Mouse (Mus musculus) midbrain, embryonic 12.5 days (tissue): Measurements from ENCODE around the gene Snx11. TPM values are rescaled to one million over a fixed set of nuclear protein-coding genes. Genes with fewer than 3 reads are reported as not detected.

Experiments used
- ATAC-seq: fragments of 200-750 bp; cut with Nextera tagmentation; 2 replicates; pipeline ENCODE4 v1.8.0; 2017; ENCODE audit warnings: low read depth, moderate TSS enrichment, moderate library complexity; ENCODE audit not compliant: low FRiP score
- H3K27ac ChIP-seq: fragments of 300-500 bp; sonication (generic); replicated peaks from 2 replicates; pipeline ENCODE4 v1.5.1; 2016; ENCODE audit warnings: mild to moderate bottlenecking
- H3K27me3 ChIP-seq: fragments of 300-500 bp; sonication (generic); 2 replicates; pipeline ENCODE4 v1.6.1; 2016; ENCODE audit warnings: mild to moderate bottlenecking
- H3K36me3 ChIP-seq: fragments of 300-500 bp; sonication (generic); 2 replicates; pipeline ENCODE4 v1.6.1; 2016
- H3K4me1 ChIP-seq: fragments of 300-500 bp; sonication (generic); 2 replicates; pipeline ENCODE4 v1.6.1; 2016
- H3K4me2 ChIP-seq: fragments of 300-500 bp; sonication (generic); replicated peaks from 2 replicates; pipeline ENCODE4 v1.6.1; 2016; ENCODE audit warnings: mild to moderate bottlenecking, moderate library complexity
- H3K4me3 ChIP-seq: fragments of 300-500 bp; sonication (generic); 2 replicates; pipeline ENCODE4 v1.5.1; 2016; ENCODE audit warnings: mild to moderate bottlenecking
- H3K9ac ChIP-seq: fragments of 300-500 bp; sonication (generic); replicated peaks from 2 replicates; pipeline ENCODE4 v1.6.1; 2016; ENCODE audit warnings: mild to moderate bottlenecking, moderate library complexity
- H3K9me3 ChIP-seq: fragments of 300-500 bp; sonication (generic); 2 replicates; pipeline ENCODE4 v1.6.1; 2016; ENCODE audit warnings: mild to moderate bottlenecking
- WGBS: fragments of 180-500 bp; shearing (Covaris S2); methylation state at CpG from one replicate; pipeline ENCODE4 v1.1.7; 2016; 5-methylcytosine and 5-hydroxymethylcytosine counted together
- polyA plus RNA-seq: library from polyadenylated mRNA; unstranded; fragments of >200 nt; fragmentation: Nextera tagmentation; extraction: Ambion mirVana; gene quantifications from 2 replicates; pipeline ENCODE4 v1.2.1, GENCODE M21; 2016

Gene Snx11
- polyA plus RNA-seq, 1 experiment from 2014 or later: 40.1 TPM

DNA sequence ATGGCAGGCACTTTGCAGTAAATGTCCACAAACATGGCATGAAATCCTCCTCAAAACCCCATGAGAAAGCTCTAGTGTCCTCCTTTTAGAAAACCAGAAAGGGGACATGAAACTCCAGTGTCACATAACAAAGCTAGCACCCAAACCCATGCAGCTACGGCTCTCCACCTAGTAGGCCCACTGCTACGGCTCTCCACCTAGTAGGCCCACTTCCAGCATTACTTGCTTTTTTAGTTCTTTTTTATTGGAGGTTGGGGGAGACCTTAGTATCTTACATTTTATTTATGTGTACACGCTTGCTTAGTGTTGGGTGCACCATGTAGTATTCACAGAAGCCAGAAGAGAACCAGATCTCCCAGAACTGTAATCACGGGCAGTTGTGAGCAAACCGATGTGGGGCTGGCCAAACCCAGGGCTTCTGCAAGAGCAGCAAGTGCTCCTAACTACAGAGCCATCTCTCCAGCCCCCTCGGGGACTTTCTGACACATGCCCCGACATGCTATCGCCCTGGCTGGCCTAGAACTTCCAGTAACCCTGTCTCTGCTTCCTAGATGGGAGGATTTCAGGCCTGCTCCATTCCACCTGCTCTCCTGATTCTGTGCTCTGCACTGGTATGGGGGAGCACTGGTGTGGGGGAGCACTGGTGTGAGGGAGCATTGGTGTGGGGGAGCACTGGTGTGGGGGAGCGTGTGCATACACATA, 5.9 kb downstream of the Snx11 start:
- peaks cover 58% of the 10 kb centered on the region for H3K36me3 ChIP-seq

DNA sequence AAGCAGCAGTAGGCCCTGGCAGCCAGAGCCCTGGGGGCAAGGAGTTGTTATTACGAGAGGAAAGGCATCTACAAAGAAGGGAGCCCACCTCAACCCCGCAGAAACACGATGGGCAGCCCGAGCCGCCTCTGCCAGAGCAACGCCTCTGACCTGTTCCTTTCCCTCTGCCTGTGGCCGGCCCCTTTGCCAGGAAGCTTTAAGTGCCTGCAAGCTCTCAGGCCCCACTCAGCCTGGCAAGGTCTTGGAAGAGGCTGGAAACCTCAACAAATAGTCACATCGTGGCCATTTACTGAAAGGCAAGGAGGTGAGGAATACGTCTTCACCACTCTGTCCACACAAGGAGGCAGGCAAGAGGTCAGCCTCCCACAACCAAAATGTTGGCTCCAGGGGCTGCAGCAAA, 9.1 kb downstream of the Snx11 start:
- peak overlapping the region; percentile 21 for H3K9ac ChIP-seq
- H3K4me3 ChIP-seq: no peak overlapping the region
- H3K27me3 ChIP-seq: no peaks in the 10 kb centered on the region
- H3K36me3 ChIP-seq: peaks cover 53% of the 10 kb centered on the region
- 74% methylated on average over 9 of the region's 9 CpGs for WGBS
- peak overlapping the region; percentile 83 for H3K27ac ChIP-seq
- no peak overlapping the region for H3K4me2 ChIP-seq
- H3K9me3 ChIP-seq: no peaks in the 10 kb centered on the region
- H3K4me1 ChIP-seq: peaks cover 46% of the 10 kb centered on the region
- ATAC-seq: no peak

More for the DNA sequence above, 5.9 kb downstream of the Snx11 start:
- Histone ChIP-seq H3K27ac (no peak overlapping the region), H3K9me3 (no peaks in the 10 kb centered on the region), H3K9ac (no peak overlapping the region), H3K4me1 (peaks cover 30% of the 10 kb centered on the region), H3K4me3 (no peak overlapping the region), H3K4me2 (no peak overlapping the region), H3K27me3 (no peaks in the 10 kb centered on the region)
- ATAC-seq: no peak
- WGBS: 93% methylated on average over 9 of the region's 9 CpGs

DNA sequence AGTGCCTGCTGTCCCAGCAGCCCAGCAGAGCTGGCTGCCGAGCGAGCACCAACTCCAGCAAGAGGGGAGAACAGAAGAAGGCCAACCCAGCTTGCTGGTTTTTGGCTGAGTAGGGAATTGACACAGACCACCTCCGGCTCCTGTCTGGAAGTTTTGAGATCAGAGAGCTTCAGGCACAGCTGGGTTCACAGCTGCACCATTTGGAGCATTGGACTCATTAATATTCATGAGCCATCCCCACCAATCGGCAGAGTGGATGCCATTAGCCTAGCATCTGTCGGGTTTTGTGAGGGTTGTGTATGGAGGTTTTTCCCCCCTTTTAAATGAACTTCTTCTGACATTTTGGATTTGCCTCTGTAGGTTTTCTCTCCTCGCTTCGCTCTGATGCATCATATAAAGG, 10.3 kb downstream of the Snx11 start:
- Histone ChIP-seq H3K9ac (0 out of 2 replicates have a peak overlapping the region, but pooled peaks have one; percentile 20), H3K27me3 (no peaks in the 10 kb centered on the region), H3K36me3 (peaks cover 42% of the 10 kb centered on the region), H3K9me3 (no peaks in the 10 kb centered on the region), H3K4me3 (no peak overlapping the region), H3K4me2 (peak overlapping the region; percentile 23), H3K27ac (peak overlapping the region; percentile 83), H3K4me1 (peaks cover 50% of the 10 kb centered on the region)
- ATAC-seq: peak; percentile 60
- 13% methylated on average over 7 of the region's 7 CpGs for WGBS

DNA sequence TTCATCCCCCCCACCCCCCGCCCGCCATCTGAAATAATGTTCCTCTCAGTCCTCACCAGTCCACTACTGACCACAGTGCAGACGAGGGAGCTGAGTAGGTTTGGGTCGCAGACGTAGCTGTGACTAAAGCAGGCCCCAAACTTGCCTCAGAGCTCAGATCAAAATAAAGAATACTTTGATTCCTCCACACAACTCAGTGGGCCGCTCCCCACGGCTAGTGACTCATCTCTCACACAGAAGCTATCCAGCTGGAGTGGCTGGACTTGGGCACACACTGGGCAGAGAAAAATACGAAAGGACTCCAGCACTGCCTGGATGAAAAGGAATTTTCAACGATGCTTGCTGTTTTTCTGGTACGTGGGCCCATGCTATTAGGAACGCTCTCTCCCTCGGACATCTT, 10.8 kb downstream of the Snx11 start:
- Histone ChIP-seq H3K27me3 (no peaks in the 10 kb centered on the region), H3K4me2 (peak overlapping the region; percentile 23), H3K4me3 (no peak overlapping the region), H3K9me3 (no peaks in the 10 kb centered on the region), H3K9ac (no peak overlapping the region), H3K27ac (peak overlapping the region; percentile 83), H3K36me3 (peaks cover 37% of the 10 kb centered on the region), H3K4me1 (peaks cover 50% of the 10 kb centered on the region)
- no peak for ATAC-seq
- whole genome bisulfite sequencing: 76% methylated on average over 12 of the region's 12 CpGs

DNA sequence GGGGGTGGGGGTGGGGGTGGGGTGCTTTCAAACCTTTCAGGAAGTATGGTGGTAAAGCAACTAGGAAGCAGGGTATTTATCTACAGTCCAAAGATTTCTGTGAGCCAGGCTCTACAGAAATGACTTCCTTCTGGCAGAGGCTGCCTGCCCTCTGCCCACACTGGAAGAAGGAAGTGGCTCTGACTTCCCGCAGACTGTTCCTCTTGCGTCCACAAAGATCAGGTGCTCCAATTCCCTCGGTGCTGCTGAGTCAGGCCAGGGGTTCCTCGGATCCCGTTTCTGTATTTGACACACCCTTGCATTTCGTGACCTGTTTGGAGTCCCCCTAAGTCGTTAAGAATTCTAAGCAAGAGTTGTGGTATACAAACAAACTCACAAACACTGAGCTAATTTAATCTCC, 11.7 kb downstream of the Snx11 start:
- Histone ChIP-seq H3K27ac (no peak overlapping the region), H3K4me1 (peaks cover 50% of the 10 kb centered on the region)
- 79% methylated on average over 7 of the region's 7 CpGs for WGBS

DNA sequence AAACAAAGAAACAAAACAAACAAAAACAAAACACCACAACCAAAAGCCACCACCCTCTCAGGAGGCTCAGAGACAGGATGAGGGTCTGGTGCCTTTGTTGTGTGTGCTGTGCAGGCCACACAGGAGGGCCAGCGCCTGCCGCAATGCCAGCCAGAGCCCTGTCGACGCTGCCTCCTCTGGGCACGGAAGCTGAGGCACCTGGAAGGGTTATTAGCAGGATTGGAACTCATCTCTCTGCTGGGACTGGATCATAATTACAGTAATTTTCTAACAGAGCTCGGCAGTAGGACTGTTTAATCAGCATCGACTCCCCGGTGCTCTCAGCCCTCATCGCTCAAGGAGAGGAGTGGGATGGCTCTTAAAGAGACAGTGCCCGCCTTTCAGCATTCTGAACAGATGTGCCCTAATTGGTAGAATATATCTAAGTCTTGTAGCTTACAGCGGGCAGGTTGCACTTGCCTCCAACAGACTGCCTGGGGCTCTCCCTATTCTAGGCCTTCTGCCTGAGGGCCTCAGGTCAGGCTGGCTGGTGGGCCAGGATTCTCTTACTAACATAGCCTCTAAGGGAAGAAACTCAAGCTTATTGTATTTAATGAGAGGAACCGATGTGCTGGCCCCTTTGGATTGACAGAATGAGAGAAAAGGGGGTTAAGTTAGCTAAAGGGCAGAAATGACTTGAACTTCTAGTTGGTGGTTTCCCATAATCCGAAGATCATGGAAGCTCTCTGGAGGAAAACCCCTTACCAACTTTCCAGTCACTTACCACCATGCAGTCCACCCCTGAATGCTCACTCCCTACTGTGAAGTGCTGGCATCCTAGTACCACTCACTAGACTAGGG, 12.6 kb downstream of the Snx11 start:
- H3K36me3 ChIP-seq: peaks cover 18% of the 10 kb centered on the region
- H3K27ac ChIP-seq: peak overlapping the region; percentile 60
- H3K9ac ChIP-seq: peak overlapping the region; percentile 39; the same call in 1 of the 2 replicates
- no peak for ATAC-seq
- peak overlapping the region; percentile 26; the same call in 1 of the 2 replicates for H3K4me2 ChIP-seq
- peaks cover 50% of the 10 kb centered on the region for H3K4me1 ChIP-seq
- H3K27me3 ChIP-seq: no peaks in the 10 kb centered on the region
- 29% methylated on average over 13 of the region's 13 CpGs for WGBS
- no peaks in the 10 kb centered on the region for H3K9me3 ChIP-seq
- H3K4me3 ChIP-seq: no peak overlapping the region

More for the DNA sequence above, 11.7 kb downstream of the Snx11 start:
- no peak overlapping the region for H3K4me2 ChIP-seq
- H3K9ac ChIP-seq: no peak overlapping the region
- no peak for ATAC-seq
- no peaks in the 10 kb centered on the region for H3K27me3 ChIP-seq
- no peaks in the 10 kb centered on the region for H3K9me3 ChIP-seq
- H3K4me3 ChIP-seq: no peak overlapping the region
- H3K36me3 ChIP-seq: peaks cover 27% of the 10 kb centered on the region

DNA sequence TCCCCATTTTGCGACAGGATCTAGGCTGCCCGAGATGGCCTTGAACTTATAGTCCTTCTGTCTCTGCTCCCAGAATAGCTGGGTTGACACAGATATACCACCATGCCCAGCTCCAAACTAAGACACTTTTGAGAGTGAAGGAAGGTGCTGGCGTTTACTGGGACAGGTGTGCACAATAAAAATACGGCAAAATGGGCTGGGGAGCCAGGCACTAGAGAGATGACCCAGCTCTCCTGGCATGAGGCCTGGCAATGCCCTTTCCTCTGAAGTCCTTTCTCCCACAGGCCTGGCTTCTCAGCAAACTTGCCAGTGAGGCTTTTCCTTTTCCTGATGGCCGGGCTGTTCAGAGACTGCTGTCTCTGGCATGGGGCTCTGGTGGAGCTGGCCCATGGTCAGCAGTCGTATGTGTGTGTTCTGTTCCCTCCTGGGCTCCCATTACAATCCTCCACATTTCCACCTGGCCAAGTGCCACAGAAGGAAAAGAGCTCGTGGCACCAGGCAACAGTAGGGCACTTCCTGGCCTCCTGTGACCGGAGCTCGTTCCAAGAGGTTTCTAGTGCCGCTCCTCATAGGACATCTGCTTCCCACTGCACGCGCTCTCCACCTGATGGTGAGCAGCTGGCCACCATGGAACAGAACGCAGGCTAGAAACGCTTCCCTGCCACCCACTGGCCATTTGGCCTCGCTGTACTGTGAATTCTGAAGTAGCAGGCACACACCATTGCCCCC, 14.5 kb downstream of the Snx11 start:
- no peak overlapping the region for H3K4me3 ChIP-seq
- no peak overlapping the region for H3K9ac ChIP-seq
- ATAC-seq: no peak
- no peaks in the 10 kb centered on the region for H3K27me3 ChIP-seq
- H3K9me3 ChIP-seq: no peaks in the 10 kb centered on the region
- WGBS: 84% methylated on average over 15 of the region's 15 CpGs
- H3K4me1 ChIP-seq: peaks cover 43% of the 10 kb centered on the region
- H3K27ac ChIP-seq: no peak overlapping the region
- H3K4me2 ChIP-seq: no peak overlapping the region
- H3K36me3 ChIP-seq: peaks cover 1% of the 10 kb centered on the region; the same call in 1 of the 2 replicates

DNA sequence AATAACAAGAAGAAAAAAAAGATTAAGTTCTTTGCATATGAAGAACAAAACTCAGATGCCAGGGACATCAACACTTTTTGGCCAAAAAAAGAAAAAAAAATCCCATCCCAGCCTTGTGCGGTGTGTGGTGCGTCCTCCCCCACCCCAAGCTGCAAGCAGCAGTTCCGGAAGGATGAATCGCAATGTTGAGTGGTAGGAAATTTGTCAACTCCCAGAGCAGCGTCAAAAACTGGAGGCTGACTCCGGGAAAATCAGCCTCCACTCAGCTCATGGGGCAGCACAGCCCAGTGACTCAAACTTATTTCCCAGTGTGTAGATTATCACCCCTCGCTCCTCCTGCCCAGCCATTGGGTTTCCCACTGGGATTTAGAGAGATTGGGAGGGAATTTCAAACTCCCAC, 15.4 kb downstream of the Snx11 start:
- no peaks in the 10 kb centered on the region for H3K36me3 ChIP-seq
- no peak overlapping the region for H3K9ac ChIP-seq
- no peaks in the 10 kb centered on the region for H3K9me3 ChIP-seq
- H3K4me2 ChIP-seq: no peak overlapping the region
- peaks cover 34% of the 10 kb centered on the region for H3K4me1 ChIP-seq
- no peaks in the 10 kb centered on the region for H3K27me3 ChIP-seq
- H3K4me3 ChIP-seq: no peak overlapping the region
- no peak for ATAC-seq
- WGBS: 75% methylated on average over 7 of the region's 7 CpGs
- H3K27ac ChIP-seq: no peak overlapping the region

DNA sequence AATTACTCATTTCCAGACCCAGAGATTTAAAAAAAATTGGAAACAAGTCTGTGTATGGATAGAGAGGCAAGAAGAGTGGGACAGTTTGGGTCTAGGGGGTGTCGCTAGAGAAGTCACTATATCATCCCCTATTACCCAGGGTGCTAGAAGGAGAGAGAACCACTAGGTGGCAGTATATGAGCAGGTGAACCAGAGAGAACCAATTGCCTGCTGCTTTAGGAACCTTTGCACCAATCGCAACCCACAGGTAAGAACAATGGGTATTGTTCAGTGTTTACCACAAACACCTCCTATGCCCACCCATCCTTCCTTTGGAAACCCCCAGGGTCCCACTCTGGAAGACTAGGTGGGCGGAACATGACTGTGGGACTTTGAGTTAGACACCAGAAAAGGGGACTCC, 17.3 kb downstream of the Snx11 start:
- no peak overlapping the region for H3K9ac ChIP-seq
- no peaks in the 10 kb centered on the region for H3K36me3 ChIP-seq
- H3K9me3 ChIP-seq: no peaks in the 10 kb centered on the region
- no peaks in the 10 kb centered on the region for H3K27me3 ChIP-seq
- H3K27ac ChIP-seq: no peak overlapping the region
- WGBS: 42% methylated on average over 3 of the region's 3 CpGs
- H3K4me3 ChIP-seq: no peak overlapping the region
- ATAC-seq: no peak
- H3K4me2 ChIP-seq: no peak overlapping the region
- peaks cover 18% of the 10 kb centered on the region for H3K4me1 ChIP-seq

DNA sequence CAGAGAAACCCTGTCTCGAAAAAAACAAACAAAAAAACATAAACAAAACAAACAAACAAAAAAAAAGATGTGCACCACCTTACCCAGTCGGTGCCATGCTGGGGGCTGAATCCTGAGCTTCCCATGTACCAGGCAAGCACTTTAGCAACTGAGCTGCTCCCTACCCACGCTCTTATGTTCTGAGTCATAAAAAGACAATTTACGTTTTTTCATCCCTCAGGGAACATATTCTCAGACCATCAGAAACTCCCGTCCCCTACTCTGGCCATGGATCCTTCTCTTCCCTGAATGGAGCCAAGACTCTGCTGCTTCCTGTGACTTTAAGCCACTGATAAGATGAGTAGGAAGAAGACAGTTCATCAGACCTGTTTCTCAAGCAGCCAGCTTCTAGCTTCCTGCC, 19.0 kb downstream of the Snx11 start:
- Histone ChIP-seq H3K27ac (no peak overlapping the region), H3K36me3 (no peaks in the 10 kb centered on the region), H3K4me1 (0 out of 2 replicates have a peak, but pooled peaks cover 4% of the 10 kb centered on the region), H3K9me3 (no peaks in the 10 kb centered on the region), H3K27me3 (no peaks in the 10 kb centered on the region), H3K4me3 (no peak overlapping the region), H3K4me2 (no peak overlapping the region), H3K9ac (no peak overlapping the region)
- no peak for ATAC-seq
- 78% methylated on average over 5 of the region's 5 CpGs for WGBS

DNA sequence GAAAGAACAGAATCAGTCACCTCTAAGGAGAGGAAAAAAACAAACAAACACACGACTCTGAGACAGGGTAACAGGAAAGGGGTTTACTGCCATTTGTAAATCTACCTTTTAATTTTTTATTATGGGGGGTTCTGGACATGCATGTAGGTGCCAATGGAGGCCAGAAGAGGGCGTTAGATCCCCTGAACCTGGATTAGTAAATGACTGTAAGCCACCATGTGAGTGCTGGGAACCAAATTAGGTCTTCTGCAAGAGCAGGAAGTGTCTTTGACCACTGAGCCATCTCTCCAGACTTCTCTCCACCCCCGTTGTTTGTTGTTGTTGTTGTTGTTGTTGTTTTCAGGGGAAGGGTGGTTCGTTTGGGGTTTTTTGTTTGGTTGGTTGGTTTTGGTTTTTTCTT, 19.9 kb downstream of the Snx11 start:
- WGBS: 67% methylated on average over 4 of the region's 4 CpGs
- H3K4me3 ChIP-seq: no peak overlapping the region
- no peak overlapping the region for H3K9ac ChIP-seq
- no peak overlapping the region for H3K4me2 ChIP-seq
- no peaks in the 10 kb centered on the region for H3K27me3 ChIP-seq
- H3K27ac ChIP-seq: no peak overlapping the region
- H3K4me1 ChIP-seq: no peaks in the 10 kb centered on the region
- no peaks in the 10 kb centered on the region for H3K9me3 ChIP-seq
- no peaks in the 10 kb centered on the region for H3K36me3 ChIP-seq
- ATAC-seq: no peak

DNA sequence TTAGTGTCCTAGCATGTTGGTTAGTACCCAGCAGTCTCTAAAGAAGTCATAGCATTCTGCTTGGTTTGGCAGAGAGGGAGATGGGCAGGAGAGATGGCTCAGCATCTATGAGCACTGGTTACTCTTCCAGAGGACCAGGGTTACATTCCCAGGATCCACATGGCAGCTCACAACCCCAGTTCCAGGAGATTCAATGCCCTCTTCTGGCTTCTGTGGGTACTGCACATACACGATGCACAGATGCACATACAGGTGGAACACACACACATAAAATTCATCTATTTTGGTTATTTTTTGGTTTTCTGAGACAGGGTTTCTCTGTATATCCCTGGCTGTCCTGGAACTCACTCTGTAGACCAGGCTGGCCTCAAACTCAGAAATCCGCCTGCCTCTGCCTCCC, 22.1 kb downstream of the Snx11 start:
- H3K27ac ChIP-seq: no peak overlapping the region
- no peaks in the 10 kb centered on the region for H3K36me3 ChIP-seq
- H3K4me1 ChIP-seq: no peaks in the 10 kb centered on the region
- WGBS: 94% methylated on average over 2 of the region's 2 CpGs
- H3K4me2 ChIP-seq: no peak overlapping the region
- no peaks in the 10 kb centered on the region for H3K9me3 ChIP-seq
- no peak for ATAC-seq
- H3K4me3 ChIP-seq: no peak overlapping the region
- no peak overlapping the region for H3K9ac ChIP-seq
- H3K27me3 ChIP-seq: no peaks in the 10 kb centered on the region
